Mouse (Mus musculus): ENCODE measurements around the gene Spock2.
"Not testable (repeated sequence)": the region's sequence is repeated elsewhere in the genome, so short reads cannot be mapped to it uniquely, and the experiment has no call there.

Spock2 gene

GRCm38 (mm10) chr10:60148087-60148486 is 42.1 kb downstream of the Spock2 start:
- DNase-seq (ENCODE audit: low spot score in 2 of 2): peak; percentile 61 to 65

- DNase-seq (ENCODE audit: low spot score in 2 of 2): no peak
These were observed 45.2 kb downstream of the Spock2 start for GRCm38 (mm10) chr10:60151107-60151663.

- DNase-seq (ENCODE audit: low spot score in 2 of 2): no peak
These were observed 50.0 kb downstream of the Spock2 start for GRCm38 (mm10) chr10:60156016-60156415.

- DNase-seq (ENCODE audit: low spot score in 2 of 2): no peak
These were observed 52.1 kb downstream of the Spock2 start for GRCm38 (mm10) chr10:60158144-60158543.

- DNase-seq (ENCODE audit: low spot score in 2 of 2): not testable (repeated sequence)
These were observed 55.4 kb downstream of the Spock2 start for GRCm38 (mm10) chr10:60161397-60161796.

- DNase-seq (ENCODE audit: low spot score in 2 of 2): not testable (repeated sequence)
These were observed 56.4 kb downstream of the Spock2 start for GRCm38 (mm10) chr10:60162184-60162972.

- DNase-seq (ENCODE audit: low spot score in 2 of 2): no peak
These were observed 56.9 kb downstream of the Spock2 start for GRCm38 (mm10) chr10:60162973-60163255.

- DNase-seq (ENCODE audit: low spot score in 2 of 2): no peak
These were observed 58.9 kb downstream of the Spock2 start for GRCm38 (mm10) chr10:60164869-60165268.

GRCm38 (mm10) chr10:60166068-60166467 is 60.0 kb downstream of the Spock2 start:
- DNase-seq (ENCODE audit: low spot score in 2 of 2): no peak

- DNase-seq (ENCODE audit: low spot score in 2 of 2): no peak
These were observed 62.3 kb downstream of the Spock2 start for GRCm38 (mm10) chr10:60168306-60168705.

GRCm38 (mm10) chr10:60168960-60169359 is 62.9 kb downstream of the Spock2 start:
- no peak for DNase-seq (ENCODE audit: low spot score in 2 of 2)

- DNase-seq (ENCODE audit: low spot score in 2 of 2): no peak
These were observed 64.5 kb downstream of the Spock2 start for GRCm38 (mm10) chr10:60170326-60171089.

- DNase-seq (ENCODE audit: low spot score in 2 of 2): no peak
These were observed 65.3 kb downstream of the Spock2 start for GRCm38 (mm10) chr10:60171368-60171767.

GRCm38 (mm10) chr10:60172306-60172705 is 66.3 kb downstream of the Spock2 start:
- no peak for DNase-seq (ENCODE audit: low spot score in 2 of 2)

- DNase-seq (ENCODE audit: low spot score in 2 of 2): peak; percentile 57 to 82
These were observed 67.0 kb downstream of the Spock2 start for GRCm38 (mm10) chr10:60173035-60173434.

GRCm38 (mm10) chr10:60174506-60174905 is 68.5 kb downstream of the Spock2 start:
- DNase-seq (ENCODE audit: low spot score in 2 of 2): no peak

GRCm38 (mm10) chr10:60175306-60175705 is 69.3 kb downstream of the Spock2 start:
- DNase-seq (ENCODE audit: low spot score in 2 of 2): not testable (repeated sequence)
